Mouse (Mus musculus) layer of hippocampus, postnatal 10 days (tissue): ENCODE data around the gene Obox8. TPM values are rescaled to one million over a fixed set of nuclear protein-coding genes. Genes with fewer than 3 reads are reported as not detected.

ENCODE experiments used
- DNase-seq, 2 experiments: peaks; one replicate each; pipeline ENCODE4 v3.0.0; 2021; ENCODE audit warnings: low spot score in 2 of 2
- long read RNA-seq: library from polyadenylated mRNA; stranded (forward); transcript quantifications from one replicate; pipeline ENCODE4 v2.0.0, GENCODE M21; 2023
- total RNA-seq, 2 experiments: library from RNA; stranded (reverse); gene quantifications; 2 replicates each; pipeline ENCODE4 v1.2.3; 2021

Obox8 gene
- total RNA-seq: not detected
- long read RNA-seq: 0 reads

DNA sequence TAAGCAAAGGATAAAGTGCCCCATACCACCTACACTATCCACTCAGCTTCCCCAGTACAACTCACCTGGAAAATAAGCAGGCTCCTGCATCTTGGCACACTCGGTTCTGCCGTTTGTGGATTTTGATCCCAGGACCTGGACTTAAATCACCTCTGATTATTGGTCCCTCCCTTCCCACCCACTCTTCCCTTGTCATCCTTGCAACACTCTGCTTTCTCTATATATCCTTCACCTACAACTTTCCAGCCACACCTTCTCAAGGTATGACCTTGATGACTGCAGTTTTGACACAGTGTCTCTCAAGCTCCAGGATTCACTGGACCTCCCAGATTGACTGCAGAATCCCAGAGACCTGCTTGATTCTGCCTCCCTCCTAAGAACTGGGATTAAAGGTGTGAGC, at the start of gene Obox8:
Obox8 (minus strand) TSS at position 101 of the 400 bp plus-strand sequence.
- no peak for DNase-seq

DNA sequence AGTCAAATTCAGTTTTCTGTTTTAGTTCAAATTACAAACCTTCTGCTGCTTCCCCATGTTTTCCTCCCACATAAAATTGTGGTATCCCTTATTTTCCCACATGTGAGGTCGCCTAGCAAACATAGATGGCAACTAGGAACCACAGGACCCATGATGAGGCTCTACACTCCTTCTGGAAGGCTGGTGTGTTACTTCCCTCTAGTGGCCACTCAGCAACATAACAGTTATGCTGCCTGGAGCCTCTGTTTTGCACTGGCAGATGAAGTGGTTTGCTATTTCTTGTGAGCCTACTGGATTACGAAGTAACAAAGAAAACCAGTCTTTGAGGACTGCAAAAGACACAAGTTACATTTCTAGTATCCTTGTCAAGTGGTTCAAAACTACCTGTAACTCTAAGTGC, 16.1 kb downstream of the Obox8 start:
- no peak for DNase-seq

DNA sequence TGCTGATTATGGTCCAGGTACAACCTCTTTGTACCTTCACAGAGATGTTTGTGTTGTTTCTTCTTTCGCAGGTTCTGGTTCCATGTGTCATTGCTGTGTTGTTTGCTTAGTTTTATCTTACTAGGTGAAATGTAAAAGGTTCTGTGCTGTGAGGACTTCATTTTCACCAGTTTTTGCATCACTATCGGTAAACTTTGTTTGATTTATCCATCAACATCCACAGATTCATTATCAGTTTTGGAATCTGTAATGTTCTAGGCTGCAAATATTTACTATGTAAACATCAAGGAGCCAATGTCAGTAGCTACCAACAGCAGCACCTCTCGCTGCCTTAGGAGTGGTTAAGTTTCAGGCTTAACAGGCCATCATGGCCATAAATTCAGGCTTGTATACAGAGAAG, 24.7 kb downstream of the Obox8 start:
- no peak for DNase-seq

DNA sequence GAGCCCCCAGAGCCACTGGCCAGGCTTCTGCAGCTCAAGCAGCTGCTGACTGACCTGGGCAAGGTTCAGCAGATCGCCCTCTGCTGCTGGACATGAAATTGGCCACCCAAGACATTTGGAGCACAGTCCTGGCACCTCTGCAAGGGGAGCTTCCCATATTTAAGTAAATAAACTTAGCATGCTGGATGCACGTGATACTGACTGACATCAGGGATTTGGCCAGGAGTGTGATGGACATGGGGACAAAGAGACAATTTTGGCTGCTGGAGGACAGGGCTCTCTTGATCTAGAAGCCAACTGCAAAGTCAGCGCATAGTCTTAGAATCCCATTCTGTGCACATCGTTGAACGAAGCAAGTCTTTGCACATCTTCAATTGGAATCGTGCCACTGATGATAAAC, 25.8 kb downstream of the Obox8 start:
- no peak for DNase-seq

Other genes with a start within 250 kb of the Obox8 start
- gene Sult2a3, start 210.5 kb downstream of the Obox8 start, total RNA-seq: not detected
- not detected for gene Sult2a6, start 78.7 kb downstream of the Obox8 start, total RNA-seq
- not detected for gene Sult2a8, start 113.2 kb upstream of the Obox8 start, total RNA-seq
- not detected for gene Sult2a7, start 160.7 kb upstream of the Obox8 start, total RNA-seq
- under 1 TPM in 1 of 2 experiments, not detected in 1; 0.14 TPM for gene Vmn1r90, start 229.9 kb upstream of the Obox8 start, total RNA-seq